Mouse (Mus musculus) heart, embryonic 14.5 days (tissue): ENCODE data around the gene Pard3b. TPM values are rescaled to one million over a fixed set of nuclear protein-coding genes. Genes with fewer than 3 reads are reported as not detected.

Experiments used
- ATAC-seq: fragments of 200-750 bp; cut with Nextera tagmentation; 2 replicates; pipeline ENCODE4 v1.8.0; 2017; ENCODE audit warnings: low read depth, moderate TSS enrichment; ENCODE audit not compliant: insufficient number of reproducible peaks, insufficient read depth, low FRiP score
- H3K27ac ChIP-seq, 2 experiments: fragments of 200-500 bp in 1 of 2; fragments of 300-500 bp in 1 of 2; sonication (generic) in 1 of 2; replicated peaks in 1 of 2; 2 replicates each; pipeline ENCODE4 v1.5.1; 2012 to 2014; ENCODE audit warnings: low read depth in 2 of 2, low read length in 2 of 2, control low read depth in 1 of 2, mild to moderate bottlenecking in 1 of 2, mixed read lengths in 1 of 2; ENCODE audit not compliant: control insufficient read depth in 1 of 2, insufficient read depth in 1 of 2
- H3K27me3 ChIP-seq: fragments of 300-500 bp; sonication (generic); 2 replicates; pipeline ENCODE4 v1.6.1; 2014; ENCODE audit warnings: mild to moderate bottlenecking, low read length, control low read depth; ENCODE audit not compliant: control insufficient read depth, insufficient read depth
- H3K36me3 ChIP-seq: fragments of 300-500 bp; sonication (generic); 2 replicates; pipeline ENCODE4 v1.6.1; 2014; ENCODE audit warnings: mild to moderate bottlenecking, control low read depth, low read length, mixed read lengths; ENCODE audit not compliant: control insufficient read depth, insufficient read depth
- H3K4me1 ChIP-seq, 2 experiments: fragments of 200-500 bp in 1 of 2; fragments of 300-500 bp in 1 of 2; sonication (generic) in 1 of 2; 2 replicates each; pipeline ENCODE4 v1.6.1; 2012 to 2014; ENCODE audit warnings: low read length in 2 of 2, control low read depth in 1 of 2, mixed read lengths in 1 of 2; ENCODE audit not compliant: control insufficient read depth in 2 of 2, insufficient read depth in 2 of 2
- H3K4me2 ChIP-seq: fragments of 300-500 bp; sonication (generic); 2 replicates; pipeline ENCODE4 v1.6.1; 2014; ENCODE audit warnings: mild to moderate bottlenecking, low read length
- H3K4me3 ChIP-seq, 2 experiments: fragments of 200-500 bp in 1 of 2; fragments of 300-500 bp in 1 of 2; sonication (generic) in 1 of 2; 2 replicates each; pipeline ENCODE4 v1.5.1; 2012 to 2014; ENCODE audit warnings: low read length in 2 of 2, mild to moderate bottlenecking in 2 of 2, control low read depth in 1 of 2, low read depth in 1 of 2, moderate library complexity in 1 of 2; ENCODE audit not compliant: control insufficient read depth in 1 of 2, insufficient read depth in 1 of 2
- H3K9ac ChIP-seq: fragments of 300-500 bp; sonication (generic); 2 replicates; pipeline ENCODE4 v1.6.1; 2014; ENCODE audit warnings: mild to moderate bottlenecking, low read length
- H3K9me3 ChIP-seq: fragments of 300-500 bp; sonication (generic); 2 replicates; pipeline ENCODE4 v1.6.1; 2016; ENCODE audit warnings: low read length, control low read depth; ENCODE audit not compliant: control insufficient read depth
- WGBS: fragments of 180-500 bp; shearing (Covaris S2); extraction: QIAGEN DNeasy Blood & Tissue Kit; methylation state at CpG from one replicate; pipeline ENCODE4 v1.1.7; 2014; 5-methylcytosine and 5-hydroxymethylcytosine counted together
- polyA plus RNA-seq: library from polyadenylated mRNA; unstranded; fragments of >200 nt; fragmentation: Nextera tagmentation; extraction: Ambion mirVana; gene quantifications from 2 replicates; pipeline ENCODE4 v1.2.1, GENCODE M21; 2014

The Pard3b gene
- polyA plus RNA-seq, 1 experiment from 2014 or later, result 17.1 TPM

GRCm38 (mm10) chr1:62087464-62087863, 448.8 kb downstream of the Pard3b start:
- no peaks in the 10 kb centered on the region for H3K36me3 ChIP-seq
- no peak for ATAC-seq
- peaks cover 0 to 3% of the 10 kb centered on the region in 2 experiments; a peak in 1 of 4 replicates for H3K4me1 ChIP-seq
- H3K27me3 ChIP-seq, result no peaks in the 10 kb centered on the region
- no peak overlapping the region for H3K9ac ChIP-seq
- WGBS, result 79% methylated on average over 10 of the region's 10 CpGs
- H3K27ac ChIP-seq, result no peak overlapping the region
- no peaks in the 10 kb centered on the region for H3K9me3 ChIP-seq
- H3K4me3 ChIP-seq, result no peak overlapping the region
- no peak overlapping the region for H3K4me2 ChIP-seq

GRCm38 (mm10) chr1:62094885-62095284, 456.3 kb downstream of the Pard3b start:
- H3K36me3 ChIP-seq, result no peaks in the 10 kb centered on the region
- no peak for ATAC-seq
- whole genome bisulfite sequencing, result 36% methylated on average over 7 of the region's 7 CpGs
- no peaks in the 10 kb centered on the region for H3K9me3 ChIP-seq
- no peak overlapping the region for H3K9ac ChIP-seq
- H3K27me3 ChIP-seq, result no peaks in the 10 kb centered on the region
- peaks cover 2 to 9% of the 10 kb centered on the region in 2 experiments for H3K4me1 ChIP-seq
- H3K4me2 ChIP-seq, result no peak overlapping the region
- no peak overlapping the region for H3K27ac ChIP-seq
- H3K4me3 ChIP-seq, result no peak overlapping the region

- Histone ChIP-seq H3K36me3 (no peaks in the 10 kb centered on the region), H3K9me3 (no peaks in the 10 kb centered on the region), H3K27me3 (no peaks in the 10 kb centered on the region), H3K4me2 (no peak overlapping the region), H3K4me3 (no peak overlapping the region), H3K4me1 (no peaks in the 10 kb centered on the region), H3K27ac (no peak overlapping the region), H3K9ac (no peak overlapping the region)
- 76% methylated on average over 1 of the region's 1 CpGs for WGBS
- no peak for ATAC-seq
Measured at GRCm38 (mm10) chr1:62122426-62122825, 483.8 kb downstream of the Pard3b start.

GRCm38 (mm10) chr1:62129186-62129585, 490.6 kb downstream of the Pard3b start:
- Histone ChIP-seq H3K4me2 (no peak overlapping the region), H3K36me3 (no peaks in the 10 kb centered on the region), H3K9ac (no peak overlapping the region), H3K27ac (no peak overlapping the region), H3K4me1 (no peaks in the 10 kb centered on the region), H3K27me3 (no peaks in the 10 kb centered on the region), H3K9me3 (no peaks in the 10 kb centered on the region), H3K4me3 (no peak overlapping the region)
- no peak for ATAC-seq
- WGBS, result 91% methylated on average over 2 of the region's 2 CpGs

- no peaks in the 10 kb centered on the region for H3K27me3 ChIP-seq
- no peaks in the 10 kb centered on the region for H3K36me3 ChIP-seq
- no peak for ATAC-seq
- no peak overlapping the region for H3K9ac ChIP-seq
- no peak overlapping the region for H3K4me2 ChIP-seq
- no peaks in the 10 kb centered on the region for H3K4me1 ChIP-seq
- H3K9me3 ChIP-seq, result no peaks in the 10 kb centered on the region
- H3K4me3 ChIP-seq, result no peak overlapping the region
- 74% methylated on average over 4 of the region's 4 CpGs for WGBS
- no peak overlapping the region for H3K27ac ChIP-seq
Measured at GRCm38 (mm10) chr1:62148134-62148533, 509.5 kb downstream of the Pard3b start.

- no peak overlapping the region for H3K9ac ChIP-seq
- no peaks in the 10 kb centered on the region for H3K27me3 ChIP-seq
- 80% methylated on average over 6 of the region's 6 CpGs for whole genome bisulfite sequencing
- no peaks in the 10 kb centered on the region for H3K9me3 ChIP-seq
- no peaks in the 10 kb centered on the region for H3K36me3 ChIP-seq
- no peak overlapping the region for H3K27ac ChIP-seq
- ATAC-seq, result no peak
- no peak overlapping the region for H3K4me2 ChIP-seq
- no peaks in the 10 kb centered on the region for H3K4me1 ChIP-seq
- H3K4me3 ChIP-seq, result no peak overlapping the region
Measured at GRCm38 (mm10) chr1:62148786-62149185, 510.2 kb downstream of the Pard3b start.

- Histone ChIP-seq H3K9ac (no peak overlapping the region), H3K4me1 (0 out of 4 replicates have a peak, but pooled peaks cover 0 to 3% of the 10 kb centered on the region in 2 experiments), H3K9me3 (no peaks in the 10 kb centered on the region), H3K36me3 (no peaks in the 10 kb centered on the region), H3K4me3 (no peak overlapping the region), H3K27me3 (no peaks in the 10 kb centered on the region), H3K4me2 (no peak overlapping the region), H3K27ac (no peak overlapping the region)
- WGBS, result 67% methylated on average over 1 of the region's 1 CpGs
- ATAC-seq, result no peak
Measured at GRCm38 (mm10) chr1:62155970-62156369, 517.3 kb downstream of the Pard3b start.

- H3K36me3 ChIP-seq, result no peaks in the 10 kb centered on the region
- H3K4me1 ChIP-seq, result 0 out of 4 replicates have a peak, but pooled peaks cover 0 to 3% of the 10 kb centered on the region in 2 experiments
- H3K9ac ChIP-seq, result no peak overlapping the region
- no peak overlapping the region for H3K27ac ChIP-seq
- H3K4me3 ChIP-seq, result no peak overlapping the region
- 76% methylated on average over 2 of the region's 2 CpGs for WGBS
- H3K9me3 ChIP-seq, result no peaks in the 10 kb centered on the region
- no peak for ATAC-seq
- H3K27me3 ChIP-seq, result no peaks in the 10 kb centered on the region
- no peak overlapping the region for H3K4me2 ChIP-seq
Measured at GRCm38 (mm10) chr1:62159592-62159991, 521.0 kb downstream of the Pard3b start.
